Mouse (Mus musculus): ENCODE measurements around the gene Olfr20.
"Not testable (repeated sequence)": the region's sequence is repeated elsewhere in the genome, so short reads cannot be mapped to it uniquely, and the experiment has no call there.

Olfr20 gene

GRCm38 (mm10) chr11:73350483-73350882, at the start of gene Olfr20:
TSS of gene Olfr20 (plus strand) at chr11:73350783.
- DNase-seq, result no peak

GRCm38 (mm10) chr11:73303123-73303522, 47.5 kb upstream of the Olfr20 start:
- DNase-seq, result no peak

GRCm38 (mm10) chr11:73315961-73316360, 34.6 kb upstream of the Olfr20 start:
- DNase-seq, result no peak

DNA sequence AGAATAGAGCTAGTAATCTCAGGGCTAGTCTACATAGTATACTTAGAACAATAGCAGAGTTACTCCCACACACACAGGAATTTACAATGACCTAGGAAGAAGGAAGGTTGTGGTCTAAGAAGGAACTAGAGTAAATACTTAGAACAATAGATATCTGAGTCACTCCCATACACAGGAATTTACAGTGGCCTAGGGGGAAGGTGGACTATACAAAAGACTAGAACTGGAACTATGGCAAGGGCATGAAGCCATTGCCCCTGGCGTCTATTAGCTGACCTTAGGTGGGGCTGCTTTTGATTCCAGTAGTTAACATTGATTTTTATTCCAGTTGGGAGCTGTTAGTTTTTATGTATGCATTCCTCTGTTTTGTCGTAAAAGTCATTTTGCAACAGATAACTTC, 32.0 kb upstream of the Olfr20 start:
- DNase-seq, result not testable (repeated sequence)

GRCm38 (mm10) chr11:73321064-73321463, 29.5 kb upstream of the Olfr20 start:
- not testable (repeated sequence) for DNase-seq

GRCm38 (mm10) chr11:73323906-73324830, 26.4 kb upstream of the Olfr20 start:
- no peak for DNase-seq

- no peak for DNase-seq
These were observed 24.1 kb upstream of the Olfr20 start for GRCm38 (mm10) chr11:73326485-73326886.

GRCm38 (mm10) chr11:73327361-73327760, 23.2 kb upstream of the Olfr20 start:
- DNase-seq, result no peak

DNA sequence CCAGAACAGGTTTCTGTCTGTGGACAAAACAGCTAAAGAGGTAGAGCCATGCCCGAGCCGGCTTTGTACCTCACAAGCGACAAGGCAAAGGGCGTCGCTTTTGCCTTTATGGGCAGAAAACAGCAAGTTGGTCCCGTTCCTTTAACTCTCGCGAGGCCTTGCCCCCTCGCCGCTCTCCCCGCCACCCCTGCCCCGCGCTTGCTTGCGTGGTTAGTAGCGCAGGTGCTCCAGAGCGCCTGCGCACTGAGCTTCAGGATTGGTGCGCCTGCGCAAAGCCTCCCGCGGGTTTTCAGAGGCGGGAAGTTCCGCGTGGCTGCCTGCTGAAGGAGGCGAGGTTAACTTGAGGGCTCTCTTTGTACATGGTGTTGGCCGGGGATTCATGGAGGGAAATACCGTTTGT, 21.1 kb upstream of the Olfr20 start, which contains the start of the genes Aspa, Gm49340 and Spata22:
TSS of gene Aspa (minus strand) at position 155 of the 400 bp plus-strand sequence.
TSS of gene Gm49340 (plus strand) at position 300 of the 400 bp plus-strand sequence.
TSS of gene Spata22 (plus strand) at position 300 of the 400 bp plus-strand sequence.
- DNase-seq, result no peak

GRCm38 (mm10) chr11:73333357-73333756, 17.2 kb upstream of the Olfr20 start:
- no peak for DNase-seq

- DNase-seq, result no peak
These were observed 13.7 kb upstream of the Olfr20 start for GRCm38 (mm10) chr11:73336919-73337318.

- DNase-seq, result no peak
These were observed 20.4 kb downstream of the Olfr20 start, which contains the start of gene Olfr376 for GRCm38 (mm10) chr11:73370946-73371345. TSS of gene Olfr376 (plus strand) at chr11:73371246.

GRCm38 (mm10) chr11:73395374-73395773, 44.8 kb downstream of the Olfr20 start:
- DNase-seq, result no peak

DNA sequence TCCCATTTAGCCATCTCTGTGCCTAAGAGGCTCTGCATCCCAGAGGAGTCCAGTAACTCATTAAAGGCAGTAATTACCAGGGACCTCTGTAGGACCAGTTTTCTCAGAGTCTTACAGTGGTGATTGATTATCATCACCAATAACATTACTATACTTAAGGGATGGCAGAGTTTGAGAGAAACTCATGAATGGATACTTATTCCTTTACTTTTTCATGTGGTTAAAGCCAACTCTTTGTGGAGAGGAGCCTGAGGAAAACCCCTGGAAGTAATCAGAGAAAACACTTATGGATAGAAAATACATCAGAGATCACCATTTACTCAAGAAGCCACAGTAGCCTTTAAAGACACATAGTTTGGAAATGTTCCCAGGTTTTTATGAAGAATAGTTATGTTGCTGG, 48.9 kb downstream of the Olfr20 start, which contains the start of gene Olfr1:
TSS of gene Olfr1 (minus strand) at position 101 of the 400 bp plus-strand sequence.
- no peak for DNase-seq

Measured in lung, postnatal 14 days (tissue).